Mouse (Mus musculus) forebrain, embryonic 14.5 days (tissue): ENCODE measurements around the gene Ptms. TPM values are rescaled to one million over a fixed set of nuclear protein-coding genes. Genes with fewer than 3 reads are reported as not detected.

Experiments used
- ATAC-seq: fragments of 200-750 bp; cut with Nextera tagmentation; 2 replicates; pipeline ENCODE4 v1.8.0; 2017; ENCODE audit warnings: mild to moderate bottlenecking, moderate library complexity
- DNase-seq: peaks from one replicate; pipeline ENCODE4 v3.0.0-alpha.2; 2015; ENCODE audit warnings: low spot score
- H3K27ac ChIP-seq: fragments of 300-500 bp; sonication (generic); 2 replicates; pipeline ENCODE4 v1.5.1; 2014; ENCODE audit warnings: low read depth, mild to moderate bottlenecking, control low read depth, low read length, moderate library complexity
- H3K27me3 ChIP-seq: fragments of 300-500 bp; sonication (generic); replicated peaks from 2 replicates; pipeline ENCODE4 v1.6.1; 2014; ENCODE audit warnings: low read length, control low read depth, mixed read lengths; ENCODE audit not compliant: control insufficient read depth, insufficient read depth
- H3K36me3 ChIP-seq: fragments of 300-500 bp; sonication (generic); 2 replicates; pipeline ENCODE4 v1.6.1; 2014; ENCODE audit warnings: low read length, control low read depth; ENCODE audit not compliant: control insufficient read depth, insufficient read depth
- H3K4me1 ChIP-seq: fragments of 300-500 bp; sonication (generic); 2 replicates; pipeline ENCODE4 v1.6.1; 2014; ENCODE audit warnings: antibody characterized with exemption, low read length, control low read depth; ENCODE audit not compliant: control insufficient read depth, insufficient read depth
- H3K4me2 ChIP-seq: fragments of 300-500 bp; sonication (generic); 2 replicates; pipeline ENCODE4 v1.6.1; 2014; ENCODE audit warnings: mild to moderate bottlenecking, control low read depth, low read length
- H3K4me3 ChIP-seq: fragments of 300-500 bp; sonication (generic); 2 replicates; pipeline ENCODE4 v1.5.1; 2014; ENCODE audit warnings: low read depth, low read length, control low read depth
- H3K9ac ChIP-seq: fragments of 300-500 bp; sonication (generic); 2 replicates; pipeline ENCODE4 v1.6.1; 2014; ENCODE audit warnings: mild to moderate bottlenecking, low read length, control low read depth, moderate library complexity
- H3K9me3 ChIP-seq: fragments of 300-500 bp; sonication (generic); replicated peaks from 2 replicates; pipeline ENCODE4 v1.6.1; 2016; ENCODE audit warnings: low read length, control low read depth, mixed read lengths; ENCODE audit not compliant: control insufficient read depth
- WGBS: fragments of 180-500 bp; shearing (Covaris S2); extraction: QIAGEN DNeasy Blood & Tissue Kit; methylation state at CpG from one replicate; pipeline ENCODE4 v1.1.7; 2014; 5-methylcytosine and 5-hydroxymethylcytosine counted together
- polyA plus RNA-seq: library from polyadenylated mRNA; unstranded; fragments of >200 nt; fragmentation: Nextera tagmentation; extraction: Ambion mirVana; gene quantifications from 2 replicates; pipeline ENCODE4 v1.2.1, GENCODE M21; 2014

Gene Ptms
- polyA plus RNA-seq, 1 experiment from 2014 or later: 479 TPM

DNA sequence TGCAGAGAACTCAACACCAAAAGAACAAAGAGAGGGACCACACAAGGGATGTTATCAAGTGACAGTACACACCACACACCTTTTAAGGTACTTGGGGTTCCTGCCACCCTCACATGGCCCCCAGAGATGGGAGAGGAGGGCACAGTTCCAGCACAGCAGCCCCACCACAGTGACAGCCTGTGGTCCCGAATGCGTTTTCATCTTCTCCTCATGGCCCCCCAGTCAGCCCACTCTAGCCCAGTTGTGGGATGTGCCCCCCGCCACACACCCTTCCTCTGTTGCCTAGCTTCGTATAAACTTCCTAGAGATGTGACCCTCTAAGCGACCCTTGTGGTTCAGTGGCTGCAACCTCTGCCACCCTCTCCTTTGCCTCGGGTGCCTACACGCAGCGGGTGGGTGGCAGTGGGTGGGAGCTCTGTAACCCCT, 33.9 kb downstream of the Ptms start:
- Histone ChIP-seq H3K27me3 (no peaks in the 10 kb centered on the region), H3K4me1 (no peaks in the 10 kb centered on the region), H3K9ac (no peak overlapping the region), H3K9me3 (no peaks in the 10 kb centered on the region), H3K4me3 (no peak overlapping the region), H3K4me2 (no peak overlapping the region), H3K36me3 (no peaks in the 10 kb centered on the region), H3K27ac (no peak overlapping the region)
- 95% methylated on average over 8 of the region's 8 CpGs for WGBS
- ATAC-seq: no peak
- no peak for DNase-seq

DNA sequence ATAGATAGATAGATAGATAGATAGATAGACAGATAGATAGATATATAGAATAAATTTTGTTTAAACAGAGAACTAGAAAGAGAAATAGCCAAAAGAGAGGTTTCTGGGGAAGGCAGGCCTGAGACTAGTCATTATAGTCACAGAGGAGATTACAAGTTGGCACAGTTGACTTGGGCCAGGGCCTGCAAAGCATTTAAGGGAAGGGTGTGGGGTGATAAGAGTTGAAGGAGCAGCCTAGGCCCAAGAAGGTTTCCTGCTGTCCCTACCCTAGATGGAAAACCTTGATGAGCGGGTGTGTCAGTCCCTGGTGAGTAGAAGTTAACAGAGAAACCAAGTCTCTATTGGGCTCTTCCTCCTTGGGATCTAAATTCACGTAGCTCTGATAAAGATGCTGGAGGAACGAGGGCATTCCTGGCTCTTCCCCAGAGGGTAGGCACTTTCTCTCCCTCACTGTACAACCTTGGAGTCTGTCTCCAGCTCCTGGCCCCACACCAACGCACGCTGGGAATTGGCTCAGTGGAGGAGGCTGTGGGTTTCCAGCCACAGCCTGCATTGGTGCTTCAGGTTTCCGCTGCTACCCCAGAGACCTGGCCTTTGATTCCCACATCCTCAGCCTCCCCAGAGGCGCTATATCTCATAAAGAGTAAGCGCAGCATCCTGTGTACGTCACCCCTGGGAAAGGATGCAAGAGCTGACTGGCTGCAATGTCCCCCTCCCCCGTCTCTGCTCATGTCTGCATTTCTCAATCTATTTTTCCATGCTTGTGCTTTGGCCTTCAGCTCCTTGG, 35.0 kb downstream of the Ptms start:
- Histone ChIP-seq H3K36me3 (no peaks in the 10 kb centered on the region), H3K4me2 (no peak overlapping the region), H3K9me3 (no peaks in the 10 kb centered on the region), H3K27ac (no peak overlapping the region), H3K27me3 (no peaks in the 10 kb centered on the region), H3K4me3 (no peak overlapping the region), H3K4me1 (no peaks in the 10 kb centered on the region), H3K9ac (no peak overlapping the region)
- ATAC-seq (no peak), DNase-seq (no peak)
- 80% methylated on average over 10 of the region's 10 CpGs for WGBS

- Histone ChIP-seq H3K9ac (no peak overlapping the region), H3K27me3 (no peaks in the 10 kb centered on the region), H3K36me3 (no peaks in the 10 kb centered on the region), H3K27ac (no peak overlapping the region), H3K4me1 (no peaks in the 10 kb centered on the region), H3K4me2 (no peak overlapping the region), H3K4me3 (no peak overlapping the region), H3K9me3 (no peaks in the 10 kb centered on the region)
- DNase-seq (no peak), ATAC-seq (no peak)
- WGBS: 71% methylated on average over 10 of the region's 10 CpGs
Measured at GRCm38 (mm10) chr6:124883351-124883750, 36.6 kb downstream of the Ptms start.

DNA sequence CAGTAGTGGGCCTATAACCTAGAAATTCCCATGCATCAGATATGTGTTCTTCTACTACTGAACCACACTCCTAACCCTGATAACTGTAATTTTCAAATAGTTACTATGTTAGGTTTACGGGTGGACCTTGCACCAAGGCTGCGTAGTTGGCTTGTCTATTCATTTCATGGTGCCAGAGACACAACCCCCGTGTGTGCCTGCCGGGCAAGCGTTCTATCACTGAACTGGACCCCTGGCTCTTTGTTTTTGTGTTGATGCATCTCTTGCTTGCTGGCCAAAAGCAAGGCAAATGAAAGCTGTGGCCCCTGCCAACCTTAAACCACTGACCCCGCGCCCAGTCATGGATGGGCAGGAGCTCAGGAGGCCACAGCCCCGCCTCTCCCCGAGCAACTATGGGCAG, 38.1 kb downstream of the Ptms start:
- Histone ChIP-seq H3K4me3 (no peak overlapping the region), H3K36me3 (no peaks in the 10 kb centered on the region), H3K4me2 (no peak overlapping the region), H3K27ac (no peak overlapping the region), H3K9ac (no peak overlapping the region), H3K9me3 (no peaks in the 10 kb centered on the region), H3K27me3 (no peaks in the 10 kb centered on the region), H3K4me1 (no peaks in the 10 kb centered on the region)
- DNase-seq (no peak), ATAC-seq (no peak)
- 93% methylated on average over 9 of the region's 9 CpGs for WGBS

DNA sequence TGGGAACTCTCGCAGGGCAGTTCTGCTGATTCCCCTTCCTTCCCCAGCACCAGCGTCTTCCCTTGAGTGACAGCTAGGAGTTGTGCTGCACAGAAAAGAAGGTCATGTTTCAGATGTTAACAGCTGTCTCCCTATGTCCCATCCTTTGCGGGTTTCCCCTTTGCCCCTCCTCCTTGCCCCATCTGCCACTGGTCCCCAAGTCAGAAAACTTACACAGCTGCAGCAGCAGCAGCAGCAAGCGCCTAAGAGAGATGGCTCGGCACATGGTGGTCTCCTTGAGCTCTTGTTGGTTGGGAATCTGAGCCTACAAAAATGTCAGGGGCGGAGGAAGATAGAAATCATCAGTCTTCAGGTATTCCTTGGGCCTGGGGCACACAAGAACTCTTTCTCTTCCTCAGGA, 40.5 kb downstream of the Ptms start:
- H3K4me2 ChIP-seq: no peak overlapping the region
- 75% methylated on average over 6 of the region's 6 CpGs for WGBS
- no peaks in the 10 kb centered on the region for H3K9me3 ChIP-seq
- no peak for ATAC-seq
- no peaks in the 10 kb centered on the region for H3K4me1 ChIP-seq
- H3K27me3 ChIP-seq: no peaks in the 10 kb centered on the region
- no peak overlapping the region for H3K9ac ChIP-seq
- no peak for DNase-seq
- H3K4me3 ChIP-seq: no peak overlapping the region
- H3K36me3 ChIP-seq: no peaks in the 10 kb centered on the region
- no peak overlapping the region for H3K27ac ChIP-seq

DNA sequence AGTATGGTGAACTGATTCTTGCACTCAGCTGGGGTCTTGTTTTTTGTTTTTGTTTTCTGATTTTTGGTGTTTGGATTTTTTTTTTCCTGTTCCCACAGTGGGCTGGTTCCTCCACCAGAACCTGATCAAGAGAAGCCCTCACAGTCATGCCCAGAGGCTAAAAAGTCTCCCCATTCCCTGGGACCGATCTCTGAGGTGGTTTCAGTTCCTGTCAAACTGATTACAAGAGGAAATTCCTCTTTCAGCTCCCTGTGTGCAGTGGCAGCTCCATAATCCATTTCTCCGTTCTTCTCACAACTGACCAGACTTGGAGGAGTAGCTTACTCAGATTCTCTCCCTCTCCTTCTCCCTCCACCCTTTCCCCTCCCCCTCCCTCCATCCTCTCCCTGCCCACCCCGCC, 45.6 kb downstream of the Ptms start:
- DNase-seq (no peak), ATAC-seq (no peak)
- Histone ChIP-seq H3K9ac (no peak overlapping the region), H3K4me3 (no peak overlapping the region), H3K27ac (no peak overlapping the region), H3K27me3 (no peaks in the 10 kb centered on the region), H3K9me3 (no peaks in the 10 kb centered on the region), H3K4me1 (no peaks in the 10 kb centered on the region), H3K4me2 (no peak overlapping the region), H3K36me3 (no peaks in the 10 kb centered on the region)
- 67% methylated on average over 2 of the region's 3 CpGs for WGBS

DNA sequence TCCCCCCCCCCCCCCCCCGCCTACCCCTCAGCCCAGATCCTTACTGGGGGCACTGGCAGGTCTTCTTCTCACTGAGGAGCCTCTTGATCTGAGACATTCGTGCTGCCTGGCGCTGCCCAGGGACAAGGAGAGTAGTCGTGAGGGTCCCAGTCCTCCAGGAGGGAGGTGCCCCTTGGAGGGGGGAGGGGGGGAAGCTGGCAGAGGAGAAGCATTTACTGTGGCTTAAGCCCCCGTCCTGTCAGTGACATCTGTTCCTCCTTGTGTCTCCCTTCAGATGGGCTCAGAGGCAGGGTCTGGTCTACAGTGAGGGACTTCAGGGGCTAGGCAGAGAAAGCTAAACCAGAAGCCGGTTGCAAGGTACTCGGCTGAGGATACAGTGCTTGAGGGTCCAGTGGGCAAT, 53.3 kb downstream of the Ptms start:
- WGBS: 56% methylated on average over 6 of the region's 7 CpGs
- no peak overlapping the region for H3K9ac ChIP-seq
- no peak overlapping the region for H3K4me2 ChIP-seq
- no peak overlapping the region for H3K27ac ChIP-seq
- no peaks in the 10 kb centered on the region for H3K9me3 ChIP-seq
- peaks cover 13% of the 10 kb centered on the region for H3K4me1 ChIP-seq
- ATAC-seq (no peak), DNase-seq (no peak)
- no peak overlapping the region for H3K4me3 ChIP-seq
- H3K36me3 ChIP-seq: no peaks in the 10 kb centered on the region
- no peaks in the 10 kb centered on the region for H3K27me3 ChIP-seq

- DNase-seq: no peak
- 0 out of 2 replicates have a peak overlapping the region, but pooled peaks have one; percentile 0 for H3K9ac ChIP-seq
Measured at GRCm38 (mm10) chr6:124865766-124866362, 54.0 kb downstream of the Ptms start.

More at GRCm38 (mm10) chr6:124865766-124866362, 54.0 kb downstream of the Ptms start:
- Histone ChIP-seq H3K4me3 (no peak overlapping the region), H3K36me3 (0 out of 2 replicates have a peak, but pooled peaks cover 5% of the 10 kb centered on the region), H3K4me1 (peaks cover 15% of the 10 kb centered on the region), H3K27me3 (no peaks in the 10 kb centered on the region), H3K27ac (no peak overlapping the region), H3K9me3 (no peaks in the 10 kb centered on the region), H3K4me2 (no peak overlapping the region)
- no peak for ATAC-seq
- WGBS: 60% methylated on average over 18 of the region's 18 CpGs
